Mouse (Mus musculus) regulatory T cell (primary cell): ENCODE data around the gene Lrrc8c.

Experiments used
- in situ Hi-C: fragments of 300-600 bp; cut with MboI, MseI; formaldehyde crosslinking; loops from one replicate; pipeline ENCODE4 v1.15.1; 2025; ENCODE audit warnings: high pct_unique_total_duplicates

Gene Lrrc8c

DNA sequence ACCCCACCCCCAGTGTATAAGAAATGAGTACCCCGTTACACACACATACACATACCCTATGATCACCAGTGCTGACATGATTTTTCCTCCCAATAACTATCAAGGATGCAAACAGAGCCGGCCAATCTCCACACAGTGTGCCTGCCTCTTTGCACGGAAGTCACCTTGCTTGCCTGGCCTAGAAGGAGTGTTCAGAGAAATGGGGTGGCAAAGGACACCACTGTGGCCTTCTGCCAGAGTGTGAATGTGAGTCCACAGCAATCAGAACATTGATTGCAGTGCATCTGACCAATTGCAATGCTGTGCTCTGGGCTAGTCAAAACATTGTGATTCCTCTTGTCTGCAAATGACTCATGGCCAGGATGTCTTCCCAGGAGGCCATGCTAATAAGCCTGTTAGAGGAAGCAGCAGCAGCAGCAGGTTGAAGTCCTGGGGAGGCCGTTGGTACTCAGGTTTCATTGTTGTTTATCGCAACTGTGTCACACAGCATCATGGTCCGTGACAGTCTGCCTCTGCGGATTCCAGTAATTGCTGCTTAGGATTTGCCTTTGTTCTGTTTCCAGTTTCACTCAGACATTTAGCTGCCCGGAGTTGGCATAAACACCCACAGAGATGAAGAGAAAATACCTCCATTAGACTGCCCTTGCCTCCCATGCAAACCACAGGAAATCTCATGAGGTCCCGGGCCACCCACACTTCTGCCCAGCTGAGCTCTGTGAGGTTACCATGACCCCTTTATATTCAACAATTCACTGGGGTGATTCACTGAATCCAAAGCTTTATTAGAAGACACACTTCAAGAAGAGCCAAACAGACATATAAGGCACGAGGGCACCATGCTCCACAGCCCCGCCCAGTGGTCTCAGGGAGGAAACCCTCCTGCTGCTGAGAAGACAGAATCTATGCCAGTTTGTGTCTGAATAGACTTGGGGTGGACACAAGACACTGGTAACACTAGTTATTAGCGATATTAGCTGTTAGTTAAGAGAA, 18.8 kb upstream of the Lrrc8c start:
- in situ Hi-C loops = no loop called here

DNA sequence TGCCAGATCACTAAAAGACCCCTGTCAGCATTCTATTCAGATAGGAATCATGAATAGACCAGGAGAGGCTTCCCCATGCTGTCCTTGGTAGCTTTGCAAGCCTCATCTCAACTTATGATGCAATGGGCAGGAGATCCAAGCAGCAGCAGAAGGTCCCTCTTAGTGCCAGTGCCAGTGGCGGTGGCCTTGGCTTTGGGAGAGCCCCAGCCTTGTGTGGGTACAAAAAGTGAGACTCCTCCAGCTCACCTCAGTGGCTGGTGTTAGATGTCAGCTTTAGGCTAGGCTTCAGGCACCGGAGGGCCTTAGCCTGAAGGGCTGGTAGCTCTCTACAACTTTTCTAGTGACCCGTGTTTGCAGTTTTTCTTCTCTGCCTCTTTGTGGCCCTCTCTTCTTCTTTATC, 18.1 kb upstream of the Lrrc8c start:
- in situ Hi-C loops = no loop called here

DNA sequence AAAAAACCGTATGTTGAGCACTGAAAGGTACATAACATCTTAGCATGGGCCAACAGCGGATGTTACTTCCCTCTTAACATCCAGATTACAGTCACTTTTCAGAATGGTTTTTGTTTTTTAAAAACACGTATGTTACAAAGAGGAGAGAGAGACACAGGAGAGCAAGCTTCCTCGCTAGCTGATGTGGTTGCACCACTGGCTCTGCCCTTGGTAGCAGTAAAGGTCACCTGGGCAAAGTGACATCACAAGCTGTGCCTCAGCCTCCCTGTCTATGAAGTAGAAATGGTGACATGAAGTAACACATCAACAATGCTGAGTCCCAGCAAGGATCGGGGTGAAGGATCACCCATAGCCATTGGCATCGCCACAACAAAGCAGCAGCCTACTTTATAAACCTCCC, 10.4 kb upstream of the Lrrc8c start:
- in situ Hi-C loops = no loop called here

DNA sequence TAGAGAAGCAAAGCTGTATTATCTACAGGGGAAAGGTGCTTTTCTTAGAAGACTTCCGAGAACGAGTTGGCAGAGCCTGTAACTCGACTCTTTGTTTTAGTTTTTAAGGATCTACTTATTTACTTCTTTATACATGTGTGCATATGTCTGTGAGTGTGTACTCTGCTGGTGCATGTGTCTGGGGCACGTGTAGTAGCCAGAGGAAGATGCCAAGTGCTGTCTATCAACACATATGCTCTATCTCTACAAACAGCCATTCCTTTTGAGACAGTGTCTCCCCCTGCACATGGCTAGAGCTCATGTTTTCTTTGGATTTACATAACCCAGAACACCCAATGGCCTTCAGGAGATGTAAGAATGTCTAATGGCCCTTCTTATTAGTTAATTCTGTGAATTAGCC, 6.9 kb upstream of the Lrrc8c start:
- in situ Hi-C loops = no loop called here

DNA sequence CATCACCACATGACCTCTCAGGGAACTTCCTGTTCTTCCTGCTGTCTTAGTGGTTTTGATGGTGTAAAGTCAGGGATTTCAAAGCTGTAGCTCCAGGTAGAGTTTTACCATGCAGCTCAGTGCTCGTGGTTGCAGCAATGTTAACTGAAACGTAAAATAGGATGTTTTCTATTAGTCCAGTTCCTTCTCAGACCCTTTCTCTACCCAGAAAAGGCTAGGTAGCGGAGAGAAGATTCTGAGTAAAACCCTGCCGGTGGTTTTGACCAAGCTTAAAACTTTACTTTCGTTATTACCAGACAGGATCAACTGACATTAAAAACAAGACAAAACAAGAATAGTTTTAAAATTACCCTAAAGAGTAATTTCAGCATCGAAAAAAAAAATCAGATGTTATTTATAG, 3.7 kb upstream of the Lrrc8c start:
- in situ Hi-C loops = no loop called here

DNA sequence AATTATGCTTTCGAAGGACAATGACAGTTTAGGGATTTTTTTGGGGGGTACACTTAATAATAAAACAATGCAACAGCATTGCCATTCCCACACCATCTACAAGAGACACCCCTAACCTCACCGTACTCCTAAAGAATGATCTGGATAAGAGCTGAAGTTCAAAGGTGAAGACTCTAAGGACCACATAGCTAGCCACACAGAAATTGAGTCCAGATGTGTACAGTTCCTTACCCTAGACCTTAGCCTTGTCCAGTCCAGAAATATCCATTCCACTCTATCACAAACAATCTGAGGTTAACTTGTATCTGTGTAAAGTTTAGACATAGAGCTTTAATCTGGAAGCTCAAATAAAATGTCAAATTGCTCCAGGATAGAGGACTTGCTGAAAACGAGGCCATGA, 2.9 kb upstream of the Lrrc8c start:
- in situ Hi-C loops = no loop called here

DNA sequence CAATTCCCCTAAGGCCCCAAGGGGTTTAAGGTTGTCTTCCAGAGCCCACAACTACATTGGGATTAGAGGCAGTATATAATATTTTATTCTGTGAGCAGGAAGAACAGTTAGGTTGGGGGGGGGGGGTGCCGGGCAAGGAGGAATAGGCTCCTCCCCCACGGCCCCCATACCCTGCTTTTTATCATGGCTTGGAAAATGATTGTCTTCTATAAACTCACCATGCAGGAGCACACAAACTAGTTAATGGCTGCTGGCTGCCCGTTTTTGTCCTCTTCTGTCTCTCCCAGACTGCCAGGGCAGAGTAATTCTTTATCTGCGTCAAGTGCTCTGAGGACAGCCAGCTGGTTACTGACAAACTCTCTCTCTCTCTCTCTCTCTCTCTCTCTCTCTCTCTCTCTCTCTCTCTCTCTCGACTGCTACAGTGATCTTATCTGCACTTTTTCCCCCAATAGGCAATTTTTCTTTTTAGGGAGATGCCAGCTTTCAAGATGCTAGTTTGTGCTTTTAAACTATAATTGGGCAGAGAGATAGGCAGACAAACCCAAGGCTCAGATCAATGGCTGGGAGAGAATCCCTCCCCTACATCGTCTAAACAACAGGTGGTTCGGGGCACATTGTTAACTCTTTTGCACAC, 1.1 kb upstream of the Lrrc8c start:
- in situ Hi-C loops = no loop called here

DNA sequence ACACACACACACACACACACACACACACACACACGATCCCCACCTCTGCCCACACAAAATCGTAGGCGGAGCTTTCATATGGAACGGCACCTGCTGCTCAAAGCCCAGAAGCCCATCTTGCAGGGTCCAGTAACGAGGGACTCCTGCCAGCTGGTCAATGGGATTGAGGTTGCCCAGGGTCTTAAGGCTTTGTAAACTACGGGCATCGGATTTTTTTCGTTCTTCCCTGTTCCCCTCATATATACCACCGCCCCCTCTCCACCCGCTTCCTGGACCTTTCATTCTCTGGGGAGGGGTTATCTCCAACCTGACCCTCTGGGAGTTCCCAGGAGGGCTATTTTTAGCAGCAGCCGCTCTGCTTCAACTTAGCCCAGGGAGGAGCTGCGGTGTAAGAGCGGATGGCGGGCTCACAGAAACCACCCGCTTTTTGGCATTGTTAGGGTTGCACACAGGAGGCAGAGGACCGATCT, 527 bp upstream of the Lrrc8c start:
- in situ Hi-C loops = no loop called here

DNA sequence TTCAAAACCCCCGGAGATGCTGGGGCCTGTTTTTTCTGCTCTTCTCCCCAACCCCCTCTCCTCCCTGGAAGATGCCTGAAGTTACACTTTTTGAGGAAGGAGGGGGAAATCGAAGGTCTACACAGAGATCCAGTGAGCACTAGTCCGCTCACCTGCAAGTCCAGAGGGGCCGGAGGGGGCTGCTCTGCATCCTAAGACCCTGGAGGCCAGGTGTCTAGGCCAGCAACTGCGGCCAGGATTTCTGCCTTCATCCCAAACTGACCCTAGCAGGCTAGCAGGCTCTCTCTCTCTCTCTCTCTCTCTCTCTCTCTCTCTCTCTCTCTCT, 750 bp downstream of the Lrrc8c start:
- in situ Hi-C loops = loop anchor here (10.0 kb wide), 1 partner anchor 125 kb away; no protein-coding TSS in a partner anchor

DNA sequence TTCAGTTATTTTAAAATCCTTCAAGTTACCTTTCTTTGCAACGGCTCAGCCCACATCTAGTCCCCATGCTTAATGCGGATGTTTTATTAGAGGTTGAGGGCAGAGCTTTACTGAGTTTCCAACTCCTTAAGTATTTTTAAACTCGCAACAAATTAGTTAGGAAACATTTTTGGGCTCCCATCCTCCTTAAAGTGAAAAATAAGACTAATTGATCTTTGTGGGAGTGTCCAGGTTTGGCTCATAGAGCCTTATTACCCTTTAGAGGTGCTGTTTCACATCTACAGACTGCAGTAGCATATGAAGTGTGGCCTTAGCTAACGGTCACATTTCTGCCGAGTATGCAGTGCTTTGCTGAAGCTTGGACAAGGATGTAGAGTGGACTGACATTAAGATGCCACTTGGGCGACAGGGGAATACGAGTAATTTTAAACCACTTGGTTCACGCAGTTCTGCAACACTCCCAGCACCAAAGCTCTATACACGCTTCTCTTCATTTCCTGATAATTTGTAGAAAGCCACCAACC, 1.3 kb downstream of the Lrrc8c start:
- in situ Hi-C loops = loop anchor here (10.0 kb wide), 1 partner anchor 124 kb away; no protein-coding TSS in a partner anchor

DNA sequence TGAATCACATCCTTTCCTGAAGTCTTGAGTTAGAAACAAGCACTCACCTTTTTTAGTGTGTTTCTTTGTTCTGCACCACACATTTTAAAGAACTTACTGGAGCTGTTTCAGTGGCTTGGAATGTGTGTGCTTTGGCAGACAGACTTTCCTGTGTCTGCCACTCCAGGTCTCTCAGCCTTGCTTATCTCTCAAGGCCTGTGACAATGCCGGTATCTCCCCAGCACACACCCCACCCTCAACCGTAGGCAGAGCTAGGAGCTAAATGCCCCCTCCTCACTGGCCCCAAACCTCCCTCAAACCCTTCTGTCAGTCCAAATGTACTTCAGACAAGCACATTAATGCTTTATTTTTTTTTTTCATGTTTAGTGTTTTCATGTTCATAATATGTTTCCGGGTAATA, 4.3 kb downstream of the Lrrc8c start:
- in situ Hi-C loops = loop anchor here (10.0 kb wide), 1 partner anchor 121 kb away; no protein-coding TSS in a partner anchor

DNA sequence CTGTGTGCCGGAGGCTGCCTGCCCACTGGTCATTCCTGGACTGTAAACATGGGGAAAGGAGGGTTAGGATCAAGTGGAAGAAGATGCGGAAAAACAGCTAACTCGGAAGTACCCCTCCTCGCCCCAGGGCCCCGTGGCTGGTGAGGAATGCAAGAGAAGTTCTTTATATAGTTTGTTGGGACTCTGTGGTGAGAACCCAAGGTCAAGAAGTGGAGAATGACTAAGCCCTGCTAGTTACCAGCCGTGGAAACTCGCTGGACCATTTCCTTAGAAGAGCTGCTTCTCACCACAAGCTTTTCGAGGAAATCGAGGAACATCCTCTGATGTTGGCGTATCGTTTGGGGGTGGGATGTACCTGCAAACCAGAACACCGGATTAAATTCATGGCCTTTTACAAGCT, 5.8 kb downstream of the Lrrc8c start:
- in situ Hi-C loops = loop anchor here (10.0 kb wide), 1 partner anchor 120 kb away; no protein-coding TSS in a partner anchor

DNA sequence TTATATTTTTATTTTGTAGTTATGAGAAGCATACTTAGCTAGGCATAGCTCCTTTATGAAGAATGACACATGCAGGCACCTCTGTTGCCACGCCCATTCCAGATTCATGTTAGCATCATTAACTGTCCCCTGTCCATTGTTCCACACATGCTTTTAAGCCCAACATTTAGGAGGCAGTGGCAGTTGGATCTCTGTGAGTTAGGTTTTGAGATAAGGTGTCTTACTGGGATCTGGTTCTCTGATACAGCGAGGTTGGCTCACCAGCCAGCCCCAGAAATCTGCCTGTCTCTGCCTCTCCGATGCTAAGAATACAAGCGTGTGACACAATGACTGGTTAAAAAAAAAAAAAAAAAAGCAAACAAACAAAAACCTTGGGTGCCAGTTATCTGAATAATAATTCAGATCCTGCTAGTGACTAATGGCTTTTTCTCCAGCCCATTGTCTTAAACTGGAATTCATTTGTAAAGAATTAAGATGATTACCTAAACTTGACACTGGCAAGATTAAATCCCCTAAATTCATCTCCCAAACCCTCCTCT, 7.0 kb downstream of the Lrrc8c start:
- in situ Hi-C loops = loop anchor here (10.0 kb wide), 1 partner anchor 119 kb away; no protein-coding TSS in a partner anchor

DNA sequence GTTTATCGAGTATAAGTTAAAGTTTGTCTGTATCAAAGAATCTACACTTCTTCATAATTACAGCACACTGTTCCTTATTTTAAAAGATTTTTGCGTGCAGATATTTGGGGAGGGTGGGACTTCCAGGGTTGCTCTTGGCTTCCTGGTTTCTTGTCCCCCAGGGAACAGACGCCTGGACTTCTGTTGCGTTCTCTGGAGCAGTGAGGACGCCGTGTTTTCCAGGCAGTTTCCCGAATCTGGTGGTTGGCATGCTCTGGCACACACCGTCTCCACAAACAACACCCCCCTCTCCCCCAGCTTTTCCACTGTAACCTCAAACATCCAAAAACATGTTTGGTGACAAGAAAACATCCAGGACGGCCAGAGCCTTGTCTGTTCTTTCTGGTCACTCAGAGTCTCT, 7.6 kb downstream of the Lrrc8c start:
- in situ Hi-C loops = loop anchor here (10.0 kb wide), 1 partner anchor 118 kb away; no protein-coding TSS in a partner anchor

DNA sequence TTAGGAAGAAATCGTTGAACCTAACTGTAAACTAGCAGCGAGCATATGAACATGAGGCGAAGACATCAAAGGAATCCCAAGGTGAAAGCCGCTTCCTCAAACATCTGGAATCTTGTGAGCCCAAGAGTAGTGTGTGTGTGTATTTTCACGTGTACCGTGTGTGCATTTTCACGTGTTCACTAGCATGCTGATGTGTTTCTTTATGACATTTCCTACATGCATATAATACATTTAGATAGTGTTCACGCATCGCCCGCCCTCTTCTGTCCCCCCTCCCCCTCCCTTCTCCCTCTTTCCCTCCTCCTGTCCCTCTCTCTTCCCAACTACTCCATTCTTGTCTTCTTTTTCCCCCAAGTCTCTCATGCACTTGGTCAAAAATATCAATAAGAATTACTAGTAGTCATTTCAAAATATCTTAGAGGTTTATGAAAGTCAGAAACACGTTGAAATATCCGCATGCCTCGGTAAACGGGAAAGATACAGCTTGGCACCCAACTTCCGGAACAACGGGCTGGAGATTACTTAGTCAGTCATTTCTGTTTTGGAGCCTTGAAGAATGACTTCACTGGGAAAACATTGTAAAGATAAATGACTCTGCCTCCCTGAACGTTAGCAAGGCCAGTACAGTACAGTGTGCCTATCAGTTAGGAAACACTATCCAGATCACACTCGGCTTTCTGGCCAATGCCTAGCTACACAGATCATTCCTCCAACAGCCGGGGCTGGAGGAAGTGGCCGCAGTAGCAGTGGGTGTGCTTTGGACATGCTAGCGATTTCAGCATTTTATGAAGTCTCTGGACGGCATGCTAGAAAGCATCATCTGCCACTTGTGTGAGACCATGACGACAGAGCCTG, 8.5 kb downstream of the Lrrc8c start:
- in situ Hi-C loops = loop anchor here (10.0 kb wide), 1 partner anchor 117 kb away; no protein-coding TSS in a partner anchor

DNA sequence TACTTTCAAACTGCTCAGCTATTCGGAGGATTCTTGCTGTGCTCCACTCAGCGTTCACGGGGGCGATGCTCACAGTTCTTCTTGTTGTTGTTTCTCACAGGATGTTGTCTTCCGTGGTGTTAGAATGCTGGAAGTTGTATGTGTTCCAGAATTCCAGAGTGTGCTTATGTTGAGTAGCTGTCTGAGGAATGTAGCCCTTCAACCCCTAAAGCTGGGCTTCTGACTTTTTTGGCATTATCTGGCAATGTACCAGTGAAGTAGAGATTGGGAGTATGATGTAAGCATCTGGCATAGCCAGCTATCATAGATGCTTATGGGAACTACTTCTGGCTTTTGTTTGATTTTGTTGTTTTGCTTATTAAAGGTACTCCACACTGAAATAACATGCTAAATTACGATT, 11.4 kb downstream of the Lrrc8c start:
- in situ Hi-C loops = no loop called here

DNA sequence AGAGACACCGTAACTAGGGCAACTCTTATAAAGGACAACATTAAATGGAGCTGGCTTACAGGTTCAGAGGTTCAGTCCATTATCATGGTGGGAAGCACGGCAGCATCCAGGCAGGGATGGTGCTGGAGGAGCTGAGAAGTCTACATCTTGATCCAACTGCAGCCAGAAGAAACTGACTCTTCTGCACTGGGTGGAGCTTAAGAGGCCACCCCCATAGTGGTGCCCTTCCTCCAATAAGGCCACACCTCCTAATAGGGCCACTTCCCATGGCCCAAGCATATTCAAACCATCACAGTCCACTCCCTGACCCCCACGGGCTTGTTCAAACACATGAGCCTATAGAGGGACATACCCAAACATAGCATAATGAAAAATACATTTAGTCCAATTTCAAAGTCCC, 16.0 kb downstream of the Lrrc8c start:
- in situ Hi-C loops = no loop called here

DNA sequence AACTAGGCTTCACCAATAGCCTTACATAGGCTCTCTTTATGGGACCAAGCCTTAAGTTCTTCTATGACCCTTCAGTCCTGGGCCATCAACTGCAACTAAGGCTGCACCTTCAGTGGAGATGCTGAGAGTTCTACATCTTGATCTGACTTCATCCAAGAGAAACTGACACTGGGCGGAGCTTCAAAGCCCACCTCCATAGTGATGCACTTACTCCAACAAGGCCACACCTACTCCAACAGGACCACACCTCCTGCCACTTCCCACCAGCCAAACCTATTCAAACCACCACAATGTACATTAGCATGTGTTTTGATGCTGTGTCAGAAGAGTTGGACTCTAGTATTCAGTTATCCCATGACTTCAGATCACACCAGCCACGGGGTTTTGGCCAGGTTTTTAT, 17.0 kb downstream of the Lrrc8c start:
- in situ Hi-C loops = no loop called here

DNA sequence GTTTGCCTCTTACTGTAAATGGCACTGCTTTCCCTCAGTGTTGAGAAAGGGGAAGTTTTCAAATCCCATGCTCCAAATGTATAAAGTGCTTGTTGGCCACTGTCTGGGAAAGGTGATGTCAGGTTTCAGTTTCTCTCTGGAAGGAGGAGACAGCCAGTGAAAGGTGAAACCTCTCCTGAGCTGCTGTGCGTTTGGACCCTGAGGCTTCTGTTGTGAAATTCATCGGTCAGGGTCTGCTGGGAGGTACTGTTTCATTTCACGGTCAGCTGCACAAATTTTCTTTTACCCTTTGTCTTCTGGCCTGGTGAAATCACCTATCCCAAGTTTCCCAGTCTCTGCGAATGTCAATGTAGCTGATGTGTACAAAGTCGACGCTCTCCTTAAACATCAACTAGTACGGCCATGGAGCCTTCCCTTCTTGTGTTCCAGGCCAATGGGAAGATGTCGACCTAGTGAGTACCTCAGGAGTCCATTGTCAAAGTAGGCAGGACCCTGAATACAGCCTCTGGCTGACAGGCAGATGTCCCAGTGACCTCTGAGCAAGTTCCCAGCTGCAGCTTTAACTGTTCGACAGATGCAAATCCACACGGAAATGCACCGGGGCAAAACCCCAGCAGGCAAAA, 18.0 kb downstream of the Lrrc8c start:
- in situ Hi-C loops = no loop called here

DNA sequence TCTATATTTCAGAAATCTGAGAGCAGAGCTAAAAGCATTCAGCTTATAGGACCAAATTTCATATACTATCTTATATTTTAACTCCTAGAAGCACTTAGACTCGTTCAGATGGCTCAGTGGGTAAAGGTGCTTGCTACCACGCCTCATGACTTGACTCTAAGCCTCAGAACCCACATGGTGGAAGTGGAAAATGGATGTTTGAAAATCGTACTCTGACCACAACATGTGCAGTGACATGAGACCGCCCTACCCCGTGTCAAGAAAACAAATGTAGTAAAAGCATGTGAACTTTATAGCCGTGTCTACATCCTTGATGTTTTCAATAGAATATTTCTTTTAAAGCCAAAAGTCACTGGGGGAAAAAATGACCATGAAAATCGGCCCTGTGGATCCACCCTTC, 21.9 kb downstream of the Lrrc8c start:
- in situ Hi-C loops = no loop called here

DNA sequence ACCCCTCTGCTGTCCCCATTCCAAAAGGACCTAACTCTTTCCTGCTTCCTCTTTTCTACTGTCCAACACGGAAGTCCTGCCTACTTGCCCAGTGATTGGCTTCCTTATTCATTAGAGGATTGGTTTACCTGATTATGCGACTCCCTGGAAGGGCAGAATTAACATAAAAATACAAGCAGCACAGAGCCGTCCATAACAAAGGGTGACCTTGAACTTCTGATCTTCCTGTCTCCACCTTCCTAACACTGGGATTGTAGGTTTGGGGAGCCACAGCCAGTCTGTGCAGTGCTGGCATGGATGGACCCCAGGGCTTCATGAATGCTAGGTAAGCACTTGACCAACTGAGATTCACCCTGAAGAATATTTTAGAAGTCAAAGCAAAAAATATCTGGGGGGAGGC, 25.9 kb downstream of the Lrrc8c start:
- in situ Hi-C loops = no loop called here
